Mouse (Mus musculus) heart, adult 2 months (tissue): ENCODE results near the gene Stk40. TPM values are rescaled to one million over a fixed set of nuclear protein-coding genes. Genes with fewer than 3 reads are reported as not detected.

Source experiments
- DNase-seq, 2 experiments: peaks; one replicate each; pipeline ENCODE4 v3.0.0; 2021
- H3K27ac ChIP-seq: fragments of 200-600 bp; 2 replicates; pipeline ENCODE4 v1.8.1; 2022
- H3K27me3 ChIP-seq: fragments of 200-500 bp; 2 replicates; pipeline ENCODE4 v1.6.1; 2012; ENCODE audit warnings: mild to moderate bottlenecking, low read length, inconsistent platforms, mixed read lengths; ENCODE audit not compliant: control insufficient read depth, insufficient read depth
- H3K36me3 ChIP-seq: fragments of 200-500 bp; 2 replicates; pipeline ENCODE4 v1.6.1; 2012; ENCODE audit warnings: low read length, inconsistent platforms; ENCODE audit not compliant: control insufficient read depth, insufficient read depth
- H3K4me1 ChIP-seq: fragments of 200-500 bp; 2 replicates; pipeline ENCODE4 v1.6.1; 2011; ENCODE audit warnings: low read length; ENCODE audit not compliant: control insufficient read depth, insufficient read depth
- H3K4me3 ChIP-seq: fragments of 200-600 bp; 2 replicates; pipeline ENCODE4 v1.8.1; 2022
- H3K79me2 ChIP-seq: fragments of 200-500 bp; replicated peaks from 2 replicates; pipeline ENCODE4 v1.6.1; 2012; ENCODE audit warnings: mild to moderate bottlenecking, inconsistent platforms, low read length, moderate library complexity, mixed read lengths; ENCODE audit not compliant: control insufficient read depth, insufficient read depth
- H3K9ac ChIP-seq: fragments of 200-500 bp; 2 replicates; pipeline ENCODE4 v1.6.1; 2012; ENCODE audit warnings: low read depth, mild to moderate bottlenecking, control low read depth, inconsistent platforms, low read length, mixed read lengths
- CTCF ChIP-seq: fragments of 200-600 bp; IDR thresholded peaks from 2 replicates; pipeline ENCODE4 v1.8.1; 2022; ENCODE audit warnings: antibody characterized with exemption, mild to moderate bottlenecking, moderate library complexity
- EP300 ChIP-seq: fragments of 200-500 bp; IDR thresholded peaks from 2 replicates; pipeline ENCODE4 v1.6.1; 2011; ENCODE audit warnings: low read depth, low read length, control low read depth; ENCODE audit not compliant: insufficient read depth
- POLR2A ChIP-seq: fragments of 200-500 bp; IDR thresholded peaks from 2 replicates; pipeline ENCODE4 v1.6.1; 2011; ENCODE audit warnings: mild to moderate bottlenecking, low read depth, low read length, control low read depth; ENCODE audit not compliant: insufficient read depth
- WGBS: fragments of 180-500 bp; shearing (Covaris S2); methylation state at CpG from one replicate; pipeline ENCODE4 v1.1.7; 2018; 5-methylcytosine and 5-hydroxymethylcytosine counted together
- intact Hi-C: fragments of 180-260 bp; cut with DNase I; formaldehyde crosslinking; loops from one replicate; pipeline ENCODE4 v1.15.1; 2025
- polyA plus RNA-seq: library from polyadenylated mRNA; depleted of rRNA; stranded (reverse); fragments of >200 nt; gene quantifications from 2 replicates; pipeline ENCODE4 v1.2.3, GENCODE M21; 2012
- total RNA-seq, 2 experiments: library from RNA; stranded (reverse); gene quantifications; 2 replicates each; pipeline ENCODE4 v1.2.3; 2021

Gene Stk40
- total and polyA plus RNA-seq, 3 experiments = 36.7 to 53.8 (median 41.6) TPM

DNA sequence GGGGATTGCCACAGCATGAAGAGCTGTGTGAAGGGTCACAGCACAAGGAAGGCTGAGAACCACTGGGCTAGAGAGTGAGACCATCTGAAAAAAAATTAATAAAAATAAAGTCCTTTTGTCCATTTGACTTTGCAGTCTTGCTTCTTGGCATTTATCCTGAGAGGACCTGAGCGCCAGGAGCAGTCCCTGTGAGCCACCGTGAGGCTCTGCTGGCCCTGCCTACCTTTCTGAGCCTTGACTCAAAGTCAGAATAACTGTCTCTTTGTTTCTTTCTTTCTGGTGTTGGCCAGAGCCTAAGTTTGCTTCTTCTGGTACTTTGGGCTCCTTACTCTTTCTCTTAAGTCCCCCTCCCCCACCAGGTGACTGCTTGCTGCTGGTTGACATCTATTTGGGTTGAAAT is 16.7 kb downstream of the Stk40 start:
- H3K4me3 ChIP-seq = no peak overlapping the region
- peaks cover 11% of the 10 kb centered on the region; the same call in 1 of the 2 replicates for H3K79me2 ChIP-seq
- TF ChIP-seq EP300 = no peak
- TF ChIP-seq CTCF = no peak
- TF ChIP-seq POLR2A = no peak
- no peak overlapping the region for H3K9ac ChIP-seq
- 63% methylated on average over 2 of the region's 2 CpGs for WGBS
- H3K27me3 ChIP-seq = no peaks in the 10 kb centered on the region
- DNase-seq = no peak
- intact Hi-C loops = no loop called here
- peaks cover 2% of the 10 kb centered on the region; the same call in 1 of the 2 replicates for H3K36me3 ChIP-seq
- no peak overlapping the region; the same call in 1 of the 2 replicates for H3K27ac ChIP-seq
- peaks cover 5% of the 10 kb centered on the region for H3K4me1 ChIP-seq

DNA sequence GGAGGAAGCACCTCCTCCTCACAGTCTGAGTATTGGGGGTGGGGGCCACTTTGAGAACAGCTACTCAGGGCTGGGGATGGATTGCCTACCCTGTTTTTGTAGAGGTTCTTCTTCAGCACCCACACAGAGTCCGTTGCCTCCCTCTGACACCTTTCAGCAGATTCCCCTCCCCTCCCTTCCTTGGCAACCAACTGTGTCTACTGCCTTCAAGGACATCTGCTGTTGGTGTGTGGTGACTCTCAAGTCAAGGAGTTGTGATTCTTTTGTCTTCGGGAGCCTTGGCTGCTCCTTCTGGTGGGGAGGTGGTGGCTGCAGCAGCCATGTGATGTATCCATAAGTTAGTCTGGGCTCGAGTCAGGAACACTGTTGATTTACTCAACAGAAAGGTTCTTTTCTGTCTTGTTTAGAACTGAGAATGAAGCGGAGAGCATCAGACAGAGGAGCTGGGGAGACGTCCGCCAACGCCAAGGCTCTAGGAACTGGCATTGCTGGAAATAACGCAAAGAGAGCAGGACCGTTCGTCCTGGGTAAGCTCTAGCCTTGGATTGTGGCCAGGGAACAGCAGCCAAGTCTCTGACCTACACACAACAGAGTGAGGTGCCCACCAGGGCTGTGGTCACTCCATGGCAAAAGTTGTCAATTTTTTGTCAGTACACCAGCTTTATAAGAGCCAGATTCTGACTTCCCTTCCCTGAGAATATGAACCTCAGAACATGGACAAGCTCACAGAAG is 19.7 kb downstream of the Stk40 start:
- peaks cover 5% of the 10 kb centered on the region; the same call in 1 of the 2 replicates for H3K4me1 ChIP-seq
- H3K4me3 ChIP-seq = no peak overlapping the region
- WGBS = 62% methylated on average over 10 of the region's 10 CpGs
- intact Hi-C loops = no loop called here
- TF ChIP-seq POLR2A (no peak), CTCF (no peak), EP300 (no peak)
- H3K27ac ChIP-seq = no peak overlapping the region
- H3K79me2 ChIP-seq = peaks cover 6% of the 10 kb centered on the region; the same call in 1 of the 2 replicates
- no peaks in the 10 kb centered on the region for H3K27me3 ChIP-seq
- H3K36me3 ChIP-seq = peaks cover 2% of the 10 kb centered on the region; the same call in 1 of the 2 replicates
- no peak for DNase-seq
- no peak overlapping the region for H3K9ac ChIP-seq

DNA sequence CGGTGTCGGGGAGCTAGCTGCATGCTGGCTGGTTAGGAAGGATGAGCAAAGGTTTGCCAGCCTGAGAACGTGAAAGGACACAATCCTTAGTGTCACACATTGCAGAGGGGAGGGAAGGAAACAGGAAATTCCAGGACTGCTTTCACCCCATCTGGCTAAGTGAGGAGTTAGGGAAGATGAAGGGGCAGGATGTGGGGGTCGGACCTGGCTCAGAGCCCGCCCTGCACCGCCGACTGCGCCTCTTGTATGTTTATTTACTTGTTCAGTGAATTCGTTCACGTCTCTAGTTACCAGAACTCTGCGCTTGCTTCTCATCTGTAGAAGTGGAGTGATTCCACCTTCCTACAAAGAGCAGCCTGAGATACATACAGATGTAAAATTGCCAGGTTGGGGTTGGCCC is 26.7 kb downstream of the Stk40 start:
- intact Hi-C loops = no loop called here
- no peak overlapping the region for H3K4me3 ChIP-seq
- peaks cover 6% of the 10 kb centered on the region for H3K4me1 ChIP-seq
- peak overlapping the region; percentile 51; the same call in 1 of the 2 replicates for H3K27ac ChIP-seq
- TF ChIP-seq EP300 (no peak), CTCF (no peak), POLR2A (no peak)
- 37% methylated on average over 11 of the region's 11 CpGs for WGBS
- H3K79me2 ChIP-seq = no peaks in the 10 kb centered on the region
- H3K36me3 ChIP-seq = no peaks in the 10 kb centered on the region
- no peak overlapping the region for H3K9ac ChIP-seq
- no peaks in the 10 kb centered on the region for H3K27me3 ChIP-seq
- no peak for DNase-seq

DNA sequence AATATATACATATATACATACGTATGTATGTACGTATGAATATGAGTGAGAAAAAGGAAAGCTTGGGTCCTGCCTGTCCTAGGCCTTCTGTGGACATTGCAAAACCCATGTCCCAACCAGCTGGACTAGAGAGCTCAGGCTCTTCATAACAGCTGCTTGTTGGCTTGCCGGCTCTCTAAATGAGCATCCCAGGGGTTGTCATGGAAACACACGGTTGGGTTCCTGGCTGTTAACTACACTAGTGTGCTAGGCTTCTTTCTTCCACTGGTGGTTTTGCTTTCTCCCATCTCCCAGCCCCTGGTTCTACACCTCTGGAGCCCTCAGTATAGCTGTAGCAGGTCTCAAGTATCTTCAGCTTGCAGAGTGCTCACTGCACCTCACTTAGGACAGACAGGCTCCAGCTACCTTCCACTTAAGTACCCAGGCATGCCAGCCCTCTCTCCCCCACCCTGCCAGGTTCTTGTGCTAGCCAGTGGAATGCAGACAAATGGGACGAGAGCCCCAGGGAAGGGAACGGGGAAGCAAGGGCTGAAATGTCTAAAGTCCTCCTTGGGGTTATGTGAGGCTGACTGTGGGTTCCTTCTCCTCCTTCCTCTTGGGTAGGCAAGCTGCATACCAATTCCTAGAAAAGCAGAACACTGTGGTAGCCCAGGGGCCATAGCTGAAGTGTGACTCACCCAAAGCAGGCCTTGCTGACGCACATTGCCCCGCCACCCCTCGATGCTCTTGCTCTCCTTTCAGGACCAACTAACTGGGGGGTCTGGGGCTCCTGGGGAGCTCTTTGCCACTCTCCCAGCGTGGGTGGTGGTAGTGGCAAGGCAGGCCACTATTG is 27.7 kb downstream of the Stk40 start:
- intact Hi-C loops = no loop called here
- Histone ChIP-seq H3K4me3 (no peak overlapping the region), H3K79me2 (no peaks in the 10 kb centered on the region), H3K27ac (peak overlapping the region; percentile 51), H3K36me3 (no peaks in the 10 kb centered on the region), H3K27me3 (no peaks in the 10 kb centered on the region), H3K4me1 (peaks cover 6% of the 10 kb centered on the region), H3K9ac (no peak overlapping the region)
- TF ChIP-seq EP300 (no peak), CTCF (no peak), POLR2A (no peak)
- WGBS = 56% methylated on average over 10 of the region's 10 CpGs
- DNase-seq = peak in 1 of 2 experiments; percentile 58

DNA sequence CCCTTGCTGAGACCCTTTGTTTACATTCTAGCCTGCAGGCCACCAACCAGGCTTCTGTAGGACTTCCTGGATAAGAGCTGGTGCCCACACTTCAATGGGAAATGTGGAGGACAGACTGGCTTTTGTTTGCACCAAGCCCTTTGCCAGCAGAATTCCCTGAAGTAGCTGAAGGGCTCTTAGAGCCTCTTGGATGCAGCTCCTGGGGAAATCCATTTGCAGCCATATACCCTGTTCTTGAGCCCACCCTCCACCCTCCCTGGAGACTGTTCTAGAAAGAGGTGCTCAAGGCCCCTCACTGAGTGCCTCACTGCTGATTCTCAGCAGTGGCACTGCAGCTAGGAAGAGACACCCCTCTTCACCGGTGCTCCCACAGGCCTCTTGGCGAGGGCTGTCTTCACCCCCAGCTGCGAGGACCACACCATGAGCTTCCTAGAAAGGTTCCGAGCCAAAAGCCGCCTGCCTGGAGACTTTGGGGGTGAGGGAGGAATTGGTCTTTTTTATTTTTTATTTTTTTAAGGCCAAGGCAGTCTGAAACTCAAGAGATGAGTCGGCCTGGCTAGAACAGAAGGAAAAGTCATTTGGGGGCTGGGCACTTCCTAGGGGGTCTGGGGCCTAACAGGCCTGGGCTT is 29.0 kb downstream of the Stk40 start:
- Histone ChIP-seq H3K9ac (no peak overlapping the region), H3K36me3 (no peaks in the 10 kb centered on the region), H3K79me2 (no peaks in the 10 kb centered on the region), H3K27me3 (no peaks in the 10 kb centered on the region), H3K4me3 (no peak overlapping the region), H3K27ac (peak overlapping the region; percentile 51), H3K4me1 (peaks cover 6% of the 10 kb centered on the region)
- no peak for DNase-seq
- intact Hi-C loops = no loop called here
- 65% methylated on average over 6 of the region's 6 CpGs for WGBS
- TF ChIP-seq CTCF (no peak), EP300 (no peak), POLR2A (no peak)

DNA sequence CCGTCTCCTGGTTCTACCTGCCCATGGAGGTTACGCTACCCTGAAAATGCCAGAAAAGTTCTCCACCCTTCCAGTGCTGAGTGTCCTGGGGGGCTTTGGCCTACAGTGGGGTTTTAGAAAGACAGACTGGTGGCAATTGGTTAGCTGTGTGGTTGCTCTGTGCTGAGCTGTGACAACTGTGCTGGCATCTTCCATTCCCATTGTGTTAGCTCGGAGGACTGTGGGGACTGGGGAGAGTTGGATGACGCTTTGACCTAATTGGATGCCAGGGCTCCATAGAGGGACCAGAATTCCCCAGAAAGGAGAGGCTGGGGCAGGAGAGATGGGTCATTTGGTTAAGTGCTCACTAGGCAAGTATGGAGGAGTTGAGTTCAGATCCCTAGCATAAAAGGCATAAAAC is 30.5 kb downstream of the Stk40 start:
- no peak for DNase-seq
- 79% methylated on average over 4 of the region's 4 CpGs for WGBS
- H3K4me3 ChIP-seq = no peak overlapping the region
- intact Hi-C loops = no loop called here
- H3K4me1 ChIP-seq = peaks cover 6% of the 10 kb centered on the region
- H3K27me3 ChIP-seq = no peaks in the 10 kb centered on the region
- H3K36me3 ChIP-seq = no peaks in the 10 kb centered on the region
- H3K27ac ChIP-seq = no peak overlapping the region
- TF ChIP-seq CTCF (no peak), EP300 (no peak), POLR2A (no peak)
- no peak overlapping the region for H3K9ac ChIP-seq
- H3K79me2 ChIP-seq = no peaks in the 10 kb centered on the region
